Mouse (Mus musculus) CD4-positive helper T cell, adult 2 months (primary cell): ENCODE measurements around the gene Sprr2a2.
"Not testable (repeated sequence)": the region's sequence is repeated elsewhere in the genome, so short reads cannot be mapped to it uniquely, and the experiment has no call there.

Source experiments
- DNase-seq: peaks from one replicate; pipeline ENCODE4 v3.0.0-alpha.2; 2012; ENCODE audit warnings: low read depth, missing footprints, low spot score

Gene Sprr2a2

DNA sequence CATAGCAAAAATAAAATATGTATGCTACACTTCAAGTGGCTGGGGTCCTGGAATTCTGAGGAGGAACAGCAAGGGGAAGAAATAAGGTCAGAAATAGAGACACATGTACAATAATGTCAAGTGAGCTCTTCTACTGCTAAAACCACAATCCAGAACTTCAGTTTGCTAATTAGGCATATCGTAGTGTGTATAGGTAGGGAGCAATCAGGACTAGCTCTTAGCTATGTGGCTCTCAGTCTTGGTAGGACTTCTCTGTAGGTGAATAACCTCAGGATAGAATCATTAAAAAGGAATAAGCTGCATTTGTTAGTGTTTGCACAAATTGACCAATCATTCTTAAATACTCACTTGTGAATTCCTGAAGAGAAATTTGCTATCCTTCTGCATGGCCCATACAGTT, 58.3 kb downstream of the Sprr2a2 start:
- not testable (repeated sequence) for DNase-seq

DNA sequence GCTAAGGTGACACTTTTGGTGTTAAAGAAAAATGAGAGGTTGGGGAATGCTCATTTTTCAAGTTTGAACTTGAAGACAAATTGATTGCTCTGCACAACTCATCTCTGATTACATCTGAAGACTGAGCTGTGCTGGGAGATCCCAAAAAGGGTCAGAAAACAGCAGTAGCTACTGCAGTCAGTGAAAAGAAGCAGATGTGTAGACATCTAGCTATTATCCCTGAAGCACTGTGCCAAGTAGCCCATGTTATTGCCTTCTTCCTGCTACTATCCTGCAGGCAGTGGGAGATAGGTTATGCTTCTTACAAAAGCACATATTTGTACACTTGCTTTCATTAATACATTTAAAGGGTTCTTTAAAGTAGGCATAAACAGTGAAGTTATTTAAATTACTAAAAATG, 63.9 kb downstream of the Sprr2a2 start:
- DNase-seq: not testable (repeated sequence)

DNA sequence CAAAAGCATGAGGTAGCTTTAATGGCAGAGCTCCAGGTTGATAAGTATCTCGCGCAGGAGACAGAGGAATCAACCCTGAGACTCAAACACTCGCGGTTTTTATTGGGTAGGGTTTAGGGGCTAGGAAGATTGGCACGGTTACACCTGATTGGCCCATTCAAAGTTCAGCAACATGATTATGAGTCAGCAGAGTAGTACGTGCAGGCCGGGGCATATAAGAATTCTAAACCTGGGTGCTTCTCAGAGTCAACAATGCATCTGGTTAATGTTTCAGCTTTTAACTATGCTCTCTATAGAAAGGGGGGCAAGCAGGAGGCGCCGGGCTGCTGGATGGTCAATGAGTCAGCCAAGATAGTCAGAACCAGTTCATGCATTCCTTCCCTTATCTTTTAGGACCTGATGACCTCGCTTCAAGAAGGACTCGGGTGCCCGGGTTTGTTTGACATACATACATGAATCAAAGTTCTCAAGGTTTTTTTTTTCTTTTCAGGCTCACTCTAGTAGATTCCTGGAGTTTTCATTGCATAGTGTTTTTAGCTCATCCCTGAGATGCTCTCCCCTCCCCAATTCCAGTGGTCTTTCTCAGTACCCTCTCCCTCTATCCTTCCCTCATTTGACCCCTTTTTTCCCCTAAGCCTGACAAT, 65.4 kb downstream of the Sprr2a2 start:
- not testable (repeated sequence) for DNase-seq

DNA sequence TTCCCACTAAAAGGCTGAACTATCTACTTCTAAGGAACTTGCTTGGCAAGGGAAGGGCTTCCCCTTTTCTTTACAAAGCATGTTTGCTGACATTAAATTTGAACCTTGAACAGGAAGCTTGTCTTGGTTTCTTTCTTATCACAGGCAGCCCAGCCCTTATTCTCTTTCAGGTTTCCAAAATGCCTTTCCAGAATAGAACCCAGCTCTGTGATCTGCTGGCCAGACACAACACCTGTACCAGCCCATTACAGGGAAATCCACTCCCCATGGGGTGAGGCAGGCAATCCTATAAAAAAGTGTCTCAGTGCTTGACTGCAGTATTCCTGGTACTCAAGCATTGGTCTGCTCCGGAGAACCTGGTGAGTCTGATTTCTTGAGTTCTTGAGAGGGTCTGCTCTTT, 69.4 kb downstream of the Sprr2a2 start, which contains the start of gene Sprr2a3:
Sprr2a3 (plus strand) TSS at position 317 of the 400 bp plus-strand sequence.
- DNase-seq: not testable (repeated sequence)

DNA sequence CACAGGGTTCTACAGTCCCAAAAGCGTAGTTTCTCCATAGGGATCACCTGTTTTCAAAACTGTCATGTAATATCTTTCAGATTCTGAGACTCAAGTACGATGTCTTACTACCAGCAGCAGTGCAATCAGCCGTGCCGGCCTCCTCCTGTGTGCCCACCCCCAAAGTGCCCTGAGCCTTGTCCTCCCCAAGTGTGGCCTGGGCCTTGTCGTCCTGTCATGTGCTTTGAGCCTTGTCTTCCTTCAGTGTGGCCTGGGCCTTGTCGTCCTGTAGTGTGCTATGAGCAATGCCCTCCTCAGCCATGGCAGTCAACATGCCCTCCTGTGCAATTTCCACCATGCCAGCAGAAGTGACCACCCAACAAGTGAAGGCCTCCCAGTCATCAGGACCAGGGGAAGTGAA, 72.8 kb downstream of the Sprr2a2 start:
- not testable (repeated sequence) for DNase-seq
